Mouse (Mus musculus) megakaryocyte, embryonic 14.5 days (primary cell): Measurements from ENCODE around the gene BC048671.

ENCODE experiments used
- FLI1 ChIP-seq: IDR thresholded peaks from 2 replicates; pipeline ENCODE4 v1.6.1; 2012; ENCODE audit warnings: low read length, inconsistent platforms, mixed read lengths
- GATA1 ChIP-seq: IDR thresholded peaks from 3 replicates; pipeline ENCODE4 v1.6.1; 2012; ENCODE audit warnings: mixed read lengths, low read length, inconsistent platforms, borderline replicate concordance

DNA sequence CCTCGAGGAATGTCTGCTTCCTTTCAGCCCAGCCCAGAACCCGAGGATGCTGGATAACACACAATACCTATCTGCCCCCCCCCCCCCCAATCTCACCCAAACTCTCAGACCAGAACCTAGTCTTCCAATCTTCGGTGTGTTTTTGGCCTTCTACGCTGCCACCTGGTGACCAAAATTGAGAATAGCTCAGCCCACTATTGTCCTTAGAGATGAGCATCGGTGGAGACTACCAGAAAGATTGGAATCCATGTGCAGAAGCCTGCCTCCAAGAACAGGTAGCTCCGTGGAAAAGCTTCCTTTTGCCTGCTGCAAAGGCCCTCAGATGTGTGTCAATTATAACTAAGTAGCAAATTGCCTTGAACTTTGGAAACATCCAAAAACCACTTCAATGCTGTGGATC, 26.7 kb downstream of the BC048671 start:
- no peak for TF ChIP-seq FLI1
- no peak for TF ChIP-seq GATA1
